Mouse (Mus musculus): ENCODE results near the gene 4933416C03Rik.

Gene 4933416C03Rik

GRCm38 (mm10) chr10:116113867-116114474, at the start of gene 4933416C03Rik:
TSS of gene 4933416C03Rik (minus strand) at chr10:116113917.
- peak in 1 of 2 experiments; percentile 14 for DNase-seq (ENCODE audit: low spot score in 2 of 2)

GRCm38 (mm10) chr10:116162338-116162737, 48.6 kb upstream of the 4933416C03Rik start:
- DNase-seq (ENCODE audit: low spot score in 2 of 2), result no peak

- no peak for DNase-seq (ENCODE audit: low spot score in 2 of 2)
Observed at GRCm38 (mm10) chr10:116156699-116157098, 43.0 kb upstream of the 4933416C03Rik start.

- DNase-seq (ENCODE audit: low spot score in 2 of 2), result no peak
Observed at GRCm38 (mm10) chr10:116154707-116155106, 41.0 kb upstream of the 4933416C03Rik start.

DNA sequence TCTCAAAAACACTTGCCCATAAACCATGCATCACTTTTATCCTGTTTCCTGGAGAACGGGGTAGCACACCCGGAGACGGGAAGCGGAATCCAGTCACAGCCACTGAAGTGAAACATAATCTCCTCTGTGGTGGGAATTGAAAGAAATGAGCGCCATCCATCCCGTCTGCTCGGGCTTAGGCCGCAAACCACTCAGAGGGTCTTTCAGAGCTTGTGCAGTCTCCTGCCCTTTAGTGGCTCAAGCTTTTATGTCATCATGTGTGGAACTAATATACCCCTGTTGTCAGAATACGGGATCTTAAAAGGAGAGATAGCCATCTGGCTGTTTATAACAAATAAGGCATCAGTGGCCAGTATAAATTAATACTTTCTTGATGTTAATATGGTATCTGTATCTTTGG, 32.4 kb upstream of the 4933416C03Rik start:
- DNase-seq (ENCODE audit: low spot score in 2 of 2), result no peak

DNA sequence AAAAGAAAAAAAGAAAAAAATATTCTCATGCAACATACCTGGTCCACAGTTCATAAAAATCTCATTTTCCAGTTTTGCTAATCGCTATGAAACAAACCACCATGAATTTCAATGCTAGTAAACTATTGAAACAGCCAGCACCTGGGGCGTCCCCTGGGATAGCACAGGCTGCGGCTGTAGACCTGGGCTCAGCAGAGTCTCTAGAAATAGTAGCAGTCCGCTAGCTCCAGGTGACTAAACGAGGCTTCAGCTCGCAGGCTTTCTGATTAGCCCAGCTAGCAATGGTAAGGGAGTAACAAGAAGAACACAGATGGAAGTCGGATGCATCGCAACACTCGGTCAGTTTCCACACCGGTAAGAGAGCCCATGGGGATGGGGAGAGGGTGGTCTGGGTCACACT, 30.0 kb upstream of the 4933416C03Rik start:
- DNase-seq (ENCODE audit: low spot score in 2 of 2), result no peak

DNA sequence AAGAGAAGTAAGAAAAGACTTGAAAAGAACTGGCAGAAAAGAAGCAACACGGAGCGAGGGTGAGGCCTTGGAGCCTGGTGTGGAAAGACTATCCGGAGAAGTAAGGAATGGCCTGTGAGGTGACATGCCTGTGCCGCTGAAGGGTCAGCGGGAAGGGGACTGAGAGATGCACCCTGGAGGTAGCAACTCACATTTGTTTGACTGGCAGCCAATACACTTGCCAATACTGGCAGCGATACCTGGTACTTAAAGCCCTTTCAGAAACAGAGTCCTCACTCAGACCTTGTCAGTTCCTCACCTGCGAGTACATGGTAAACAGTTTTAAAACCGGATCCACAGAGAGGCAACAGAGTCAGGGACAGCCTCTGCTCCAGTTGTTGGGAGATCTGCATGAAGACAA, 26.5 kb upstream of the 4933416C03Rik start:
- DNase-seq (ENCODE audit: low spot score in 2 of 2), result no peak

- DNase-seq (ENCODE audit: low spot score in 2 of 2), result no peak
Observed at GRCm38 (mm10) chr10:116135187-116135586, 21.5 kb upstream of the 4933416C03Rik start.

DNA sequence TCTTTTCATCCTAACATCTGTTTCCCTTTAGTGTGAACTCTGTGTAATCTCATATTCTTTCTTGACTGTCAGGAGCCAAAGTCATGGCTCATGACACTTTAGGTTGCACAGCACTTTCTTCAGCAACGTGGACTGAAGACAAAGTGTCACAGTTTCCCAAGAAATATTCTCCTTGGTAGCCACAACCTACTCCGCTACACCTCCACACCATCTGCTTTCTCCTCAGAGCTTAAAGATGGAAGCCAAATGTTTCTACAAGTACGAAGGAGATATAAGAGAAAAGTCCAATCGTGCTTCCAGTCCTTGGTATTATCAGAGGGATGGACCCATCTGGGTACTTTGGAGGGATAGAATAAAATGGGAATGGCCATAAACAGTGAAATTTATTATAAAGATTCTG, 18.5 kb upstream of the 4933416C03Rik start:
- DNase-seq (ENCODE audit: low spot score in 2 of 2), result no peak

DNA sequence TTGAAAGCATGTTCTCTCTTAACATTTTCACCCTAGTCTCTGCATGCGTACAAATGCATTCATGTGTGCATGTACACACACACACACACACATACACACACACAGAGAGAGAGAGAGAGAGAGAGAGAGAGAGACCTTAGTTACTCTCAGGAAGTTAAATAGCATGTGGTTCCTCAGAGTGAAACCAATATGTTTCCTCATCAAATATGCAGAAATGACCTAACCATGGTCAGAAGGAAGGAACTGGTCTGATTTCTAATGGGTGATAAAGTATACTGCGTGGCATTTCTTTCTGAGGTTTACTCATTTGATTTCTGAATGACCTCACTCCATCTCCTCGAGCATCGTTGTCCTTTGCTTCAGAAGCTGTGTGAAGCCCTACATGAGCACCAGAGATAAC, 17.5 kb upstream of the 4933416C03Rik start:
- DNase-seq (ENCODE audit: low spot score in 2 of 2), result no peak

GRCm38 (mm10) chr10:116130401-116130800, 16.7 kb upstream of the 4933416C03Rik start:
- DNase-seq (ENCODE audit: low spot score in 2 of 2), result no peak

DNA sequence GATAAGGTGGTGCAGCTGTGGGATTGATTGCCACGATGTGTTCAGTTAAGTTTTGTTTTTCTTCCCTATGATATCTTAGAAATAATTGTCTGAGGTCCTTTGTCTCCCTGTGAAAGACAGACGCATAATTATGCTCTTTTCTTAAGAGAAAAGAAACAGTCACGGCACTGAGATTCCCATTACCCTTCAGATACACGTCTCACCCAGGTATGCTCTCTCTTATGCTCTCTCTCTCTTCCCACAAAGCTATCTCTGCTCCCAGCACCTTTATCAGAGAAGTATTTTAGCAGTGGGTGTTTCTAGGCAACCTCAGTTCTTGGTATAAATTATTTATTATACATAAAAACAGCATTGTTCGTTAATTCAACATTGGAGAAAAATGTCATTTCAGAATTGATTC, 11.6 kb upstream of the 4933416C03Rik start:
- DNase-seq (ENCODE audit: low spot score in 2 of 2), result no peak

GRCm38 (mm10) chr10:116123808-116124207, 10.1 kb upstream of the 4933416C03Rik start:
- DNase-seq (ENCODE audit: low spot score in 2 of 2), result no peak

DNA sequence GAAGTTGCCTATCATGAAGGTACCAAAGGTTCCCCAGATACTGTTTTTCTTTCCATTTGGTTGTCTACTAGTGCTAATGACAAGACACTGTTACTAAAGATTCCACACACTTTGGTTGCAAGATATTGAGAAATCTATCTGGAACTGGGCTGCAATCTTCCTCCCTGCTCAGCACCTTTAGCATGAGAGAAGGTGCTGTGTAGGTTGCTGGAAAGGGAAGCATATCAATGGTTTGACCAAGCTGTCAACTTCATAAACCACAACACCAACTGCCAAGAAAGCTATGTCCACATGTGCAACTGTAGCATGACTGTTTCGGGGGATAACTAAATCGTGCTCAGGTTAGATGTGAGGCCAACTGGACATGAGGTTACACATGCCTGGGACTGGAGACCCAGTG, 7.7 kb upstream of the 4933416C03Rik start:
- DNase-seq (ENCODE audit: low spot score in 2 of 2), result no peak

DNA sequence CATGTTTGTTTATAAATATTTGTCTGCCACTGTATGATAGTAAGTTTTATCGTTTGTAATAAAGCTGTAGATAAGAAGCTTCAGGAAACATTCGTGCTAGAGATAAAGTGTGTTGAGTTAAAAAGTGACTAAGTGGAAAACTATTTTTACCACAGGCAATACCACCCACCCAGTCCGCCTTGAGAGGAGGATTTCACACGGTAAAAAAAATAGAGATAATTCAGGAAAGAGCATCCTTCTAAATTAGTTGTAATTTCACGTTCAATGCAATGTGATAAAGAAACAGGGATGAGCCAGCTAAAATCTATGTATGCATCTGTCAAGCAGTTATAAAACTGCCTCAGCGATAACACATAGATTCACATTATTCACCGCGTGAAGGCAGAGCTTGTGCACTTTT, 3.3 kb upstream of the 4933416C03Rik start:
- no peak for DNase-seq (ENCODE audit: low spot score in 2 of 2)

DNA sequence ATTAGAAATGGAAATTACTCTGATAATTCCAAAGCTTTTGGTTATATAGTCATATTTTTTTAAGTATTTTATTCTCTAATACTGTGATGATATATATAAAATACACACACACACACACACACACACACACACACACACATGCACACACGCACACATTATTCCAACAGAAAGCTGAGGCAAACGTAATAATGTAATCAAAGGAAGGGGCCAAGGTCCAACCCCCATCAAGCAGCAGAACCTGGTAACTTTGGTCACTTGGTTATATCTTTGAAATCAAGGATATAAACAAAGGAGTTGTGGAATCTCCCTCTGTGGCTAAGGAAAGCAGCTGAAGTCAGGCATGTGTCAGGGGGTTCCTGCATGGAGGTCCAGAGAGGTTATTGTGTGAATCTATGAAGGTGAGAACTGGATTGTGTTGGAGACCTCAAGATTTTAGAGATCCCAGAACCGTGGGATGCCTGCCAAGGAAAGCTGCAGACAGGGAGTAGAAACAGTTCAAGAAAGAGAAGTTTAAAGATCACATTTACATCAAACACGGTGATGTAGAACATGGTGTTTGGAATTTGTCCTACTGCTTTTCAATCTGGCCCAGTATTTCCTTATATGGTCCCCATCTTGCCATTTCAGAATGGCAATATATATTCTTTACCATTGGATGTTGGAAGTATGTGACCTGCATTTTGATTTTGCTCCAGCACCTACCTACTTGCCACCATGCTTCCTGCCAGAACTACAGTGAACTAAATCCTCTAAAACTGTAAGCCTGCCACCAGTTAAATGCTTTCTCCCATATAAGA, 2.4 kb upstream of the 4933416C03Rik start:
- no peak for DNase-seq (ENCODE audit: low spot score in 2 of 2)

DNA sequence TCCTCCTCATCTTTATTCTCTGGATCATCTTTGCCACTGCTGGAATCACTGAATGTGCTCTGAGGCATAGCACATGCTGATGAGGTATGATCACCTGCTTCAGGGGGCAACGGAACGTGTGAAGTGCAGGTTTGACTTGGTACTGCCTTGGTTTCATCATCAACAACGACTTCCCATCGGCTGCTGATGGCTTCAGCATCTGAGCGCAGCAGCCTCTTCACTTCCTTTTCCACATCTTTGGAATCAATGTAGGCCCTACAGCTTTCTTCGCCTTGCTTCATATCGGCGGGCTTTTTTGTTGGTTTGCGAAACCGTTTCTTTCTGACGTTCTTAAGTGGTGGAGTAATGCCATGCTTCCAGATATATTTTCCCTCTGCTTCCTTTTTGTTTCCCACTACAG, 849 bp downstream of the 4933416C03Rik start:
- DNase-seq (ENCODE audit: low spot score in 2 of 2), result no peak

- DNase-seq (ENCODE audit: low spot score in 2 of 2), result no peak
Observed at GRCm38 (mm10) chr10:116108730-116109129, 5.0 kb downstream of the 4933416C03Rik start.

- no peak for DNase-seq (ENCODE audit: low spot score in 2 of 2)
Observed at GRCm38 (mm10) chr10:116108176-116108575, 5.5 kb downstream of the 4933416C03Rik start.

GRCm38 (mm10) chr10:116098470-116098869, 15.2 kb downstream of the 4933416C03Rik start:
- no peak for DNase-seq (ENCODE audit: low spot score in 2 of 2)

DNA sequence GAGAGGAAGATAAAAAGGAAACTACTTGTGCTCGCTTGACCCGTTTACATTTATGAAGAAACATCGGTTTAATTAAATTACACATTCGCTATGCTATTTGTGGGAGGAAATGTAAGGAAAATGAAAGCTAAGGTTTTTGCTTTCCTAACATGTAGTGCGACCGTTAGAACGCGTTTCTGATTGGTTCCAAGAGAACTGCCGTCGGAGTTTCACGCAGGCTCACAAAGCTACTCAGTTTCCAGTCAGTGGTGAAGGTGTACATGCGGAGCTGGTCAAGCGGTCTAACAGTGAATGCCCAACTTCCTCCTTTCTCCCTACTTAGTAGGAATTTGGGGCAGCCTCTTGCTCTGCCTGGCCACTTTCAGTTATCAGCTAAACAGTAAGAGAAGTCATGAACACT, 17.3 kb downstream of the 4933416C03Rik start:
- DNase-seq (ENCODE audit: low spot score in 2 of 2), result no peak

DNA sequence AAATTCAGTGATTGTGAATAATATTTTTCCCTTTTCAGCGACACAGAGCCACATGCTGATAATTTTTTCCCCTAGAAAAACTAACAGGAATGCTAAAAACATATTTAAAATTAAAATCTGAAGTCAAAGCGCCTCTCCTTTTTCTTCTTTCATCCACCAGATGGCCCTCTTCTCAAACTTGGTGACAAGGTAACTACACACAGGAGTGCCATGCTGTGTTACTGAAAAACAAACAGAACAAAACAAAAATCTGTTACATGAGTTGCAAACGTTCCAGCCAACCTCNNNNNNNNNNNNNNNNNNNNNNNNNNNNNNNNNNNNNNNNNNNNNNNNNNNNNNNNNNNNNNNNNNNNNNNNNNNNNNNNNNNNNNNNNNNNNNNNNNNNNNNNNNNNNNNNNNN, 29.8 kb downstream of the 4933416C03Rik start:
- DNase-seq (ENCODE audit: low spot score in 2 of 2), result no peak

GRCm38 (mm10) chr10:116080841-116081240, 32.9 kb downstream of the 4933416C03Rik start:
- no peak for DNase-seq (ENCODE audit: low spot score in 2 of 2)

All from spleen, postnatal 10 days (tissue).